Mouse (Mus musculus): ENCODE results near the gene Dennd1a.
"Not testable (repeated sequence)": the region's sequence is repeated elsewhere in the genome, so short reads cannot be mapped to it uniquely, and the experiment has no call there.

Gene Dennd1a

GRCm38 (mm10) chr2:37971726-37972125 lies 315.5 kb downstream of the Dennd1a start:
- DNase-seq (ENCODE audit: low spot score in 2 of 2) = no peak

- DNase-seq (ENCODE audit: low spot score in 2 of 2) = no peak
These were observed 317.3 kb downstream of the Dennd1a start for GRCm38 (mm10) chr2:37969713-37970485.

- DNase-seq (ENCODE audit: low spot score in 2 of 2) = peak; percentile 39 to 53
These were observed 322.7 kb downstream of the Dennd1a start for GRCm38 (mm10) chr2:37964534-37964933.

GRCm38 (mm10) chr2:37963362-37963761 lies 323.8 kb downstream of the Dennd1a start:
- peak; percentile 21 to 37 for DNase-seq (ENCODE audit: low spot score in 2 of 2)

GRCm38 (mm10) chr2:37948424-37948823 lies 338.8 kb downstream of the Dennd1a start:
- DNase-seq (ENCODE audit: low spot score in 2 of 2) = no peak

- DNase-seq (ENCODE audit: low spot score in 2 of 2) = no peak
These were observed 341.4 kb downstream of the Dennd1a start for GRCm38 (mm10) chr2:37945598-37946336.

GRCm38 (mm10) chr2:37942906-37943305 lies 344.3 kb downstream of the Dennd1a start:
- DNase-seq (ENCODE audit: low spot score in 2 of 2) = no peak

GRCm38 (mm10) chr2:37941741-37942140 lies 345.4 kb downstream of the Dennd1a start:
- DNase-seq (ENCODE audit: low spot score in 2 of 2) = no peak

GRCm38 (mm10) chr2:37940845-37941361 lies 346.3 kb downstream of the Dennd1a start:
- DNase-seq (ENCODE audit: low spot score in 2 of 2) = no peak

- DNase-seq (ENCODE audit: low spot score in 2 of 2) = no peak
These were observed 347.2 kb downstream of the Dennd1a start for GRCm38 (mm10) chr2:37939997-37940396.

- not testable (repeated sequence) for DNase-seq (ENCODE audit: low spot score in 2 of 2)
These were observed 350.3 kb downstream of the Dennd1a start for GRCm38 (mm10) chr2:37936922-37937321.

GRCm38 (mm10) chr2:37932240-37932639 lies 354.9 kb downstream of the Dennd1a start:
- DNase-seq (ENCODE audit: low spot score in 2 of 2) = no peak

GRCm38 (mm10) chr2:37931018-37931930 lies 355.9 kb downstream of the Dennd1a start:
- no peak for DNase-seq (ENCODE audit: low spot score in 2 of 2)

- no peak for DNase-seq (ENCODE audit: low spot score in 2 of 2)
These were observed 361.1 kb downstream of the Dennd1a start for GRCm38 (mm10) chr2:37926133-37926503.

GRCm38 (mm10) chr2:37925413-37926132 lies 361.6 kb downstream of the Dennd1a start:
- peak; percentile 63 to 67 for DNase-seq (ENCODE audit: low spot score in 2 of 2)

- peak; percentile 37 to 52 for DNase-seq (ENCODE audit: low spot score in 2 of 2)
These were observed 378.3 kb downstream of the Dennd1a start for GRCm38 (mm10) chr2:37908721-37909506.

GRCm38 (mm10) chr2:37908296-37908695 lies 378.9 kb downstream of the Dennd1a start:
- no peak for DNase-seq (ENCODE audit: low spot score in 2 of 2)

- peak; percentile 35 to 47 for DNase-seq (ENCODE audit: low spot score in 2 of 2)
These were observed 380.9 kb downstream of the Dennd1a start for GRCm38 (mm10) chr2:37906261-37906660.

GRCm38 (mm10) chr2:37903286-37903685 lies 383.9 kb downstream of the Dennd1a start:
- no peak for DNase-seq (ENCODE audit: low spot score in 2 of 2)

- DNase-seq (ENCODE audit: low spot score in 2 of 2) = no peak
These were observed 404.0 kb downstream of the Dennd1a start for GRCm38 (mm10) chr2:37883214-37883613.

All from right cerebral cortex, adult 2 months (tissue).